Mouse (Mus musculus): ENCODE results near the gene Ctsh. TPM values are rescaled to one million over a fixed set of nuclear protein-coding genes. Genes with fewer than 3 reads are reported as not detected.
A peak's percentile ranks its signal among the peaks of the same experiment; 100 is the strongest.

The Ctsh gene
- polyA plus RNA-seq (2012; rRNA removed): 95.5 and 151 TPM in 2 replicates

GRCm38 (mm10) chr9:90053852-90054251 is at the start of gene Ctsh:
Ctsh (plus strand) TSS chr9:90054152.
- DNase-seq: no peak
- peak within 1 kb of the TSS; percentile 76 for H3K4me3 ChIP-seq (replicated peaks; ENCODE audit: extremely low read depth, low read depth, low read length)
- H3K4me1 ChIP-seq (ENCODE audit: control insufficient read depth, insufficient read depth, low read length): no peaks in the 10 kb centered on the region
- 67% methylated on average over 2 of the region's 2 CpGs for WGBS
- TF ChIP-seq CTCF (IDR thresholded peaks at IDR 0.05; ENCODE audit: insufficient read depth, low read length) (no peak), POLR2A (IDR thresholded peaks at IDR 0.05; ENCODE audit: borderline replicate concordance, extremely low read depth, low read depth, low read length) (no peak)

GRCm38 (mm10) chr9:90006432-90006831 is 47.5 kb upstream of the Ctsh start:
- Histone ChIP-seq H3K4me1 (ENCODE audit: control insufficient read depth, insufficient read depth, low read length) (no peaks in the 10 kb centered on the region; the same call in 1 of the 2 replicates), H3K4me3 (replicated peaks; ENCODE audit: extremely low read depth, low read depth, low read length) (no peak overlapping the region)
- WGBS: 70% methylated on average over 3 of the region's 3 CpGs
- no peak for DNase-seq
- TF ChIP-seq POLR2A (IDR thresholded peaks at IDR 0.05; ENCODE audit: borderline replicate concordance, extremely low read depth, low read depth, low read length): no peak
- TF ChIP-seq CTCF (IDR thresholded peaks at IDR 0.05; ENCODE audit: insufficient read depth, low read length): no peak

- Histone ChIP-seq H3K4me3 (replicated peaks; ENCODE audit: extremely low read depth, low read depth, low read length) (no peak overlapping the region), H3K4me1 (ENCODE audit: control insufficient read depth, insufficient read depth, low read length) (no peaks in the 10 kb centered on the region; the same call in 1 of the 2 replicates)
- 32% methylated on average over 2 of the region's 2 CpGs for WGBS
- no peak for TF ChIP-seq CTCF (IDR thresholded peaks at IDR 0.05; ENCODE audit: insufficient read depth, low read length)
- TF ChIP-seq POLR2A (IDR thresholded peaks at IDR 0.05; ENCODE audit: borderline replicate concordance, extremely low read depth, low read depth, low read length): no peak
- peak; percentile 31 for DNase-seq
These were observed 46.9 kb upstream of the Ctsh start for GRCm38 (mm10) chr9:90007094-90007493.

- TF ChIP-seq CTCF (IDR thresholded peaks at IDR 0.05; ENCODE audit: insufficient read depth, low read length): no peak
- TF ChIP-seq POLR2A (IDR thresholded peaks at IDR 0.05; ENCODE audit: borderline replicate concordance, extremely low read depth, low read depth, low read length): peak; percentile 10; the same call in 1 of the 2 replicates
- WGBS: 58% methylated on average over 6 of the region's 6 CpGs
- Histone ChIP-seq H3K4me1 (ENCODE audit: control insufficient read depth, insufficient read depth, low read length) (no peaks in the 10 kb centered on the region; the same call in 1 of the 2 replicates), H3K4me3 (replicated peaks; ENCODE audit: extremely low read depth, low read depth, low read length) (no peak overlapping the region)
- peak; percentile 66 for DNase-seq
These were observed 45.8 kb upstream of the Ctsh start for GRCm38 (mm10) chr9:90008138-90008537.

- WGBS: 42% methylated on average over 2 of the region's 2 CpGs
- Histone ChIP-seq H3K4me1 (ENCODE audit: control insufficient read depth, insufficient read depth, low read length) (no peaks in the 10 kb centered on the region), H3K4me3 (replicated peaks; ENCODE audit: extremely low read depth, low read depth, low read length) (no peak overlapping the region)
- no peak for TF ChIP-seq CTCF (IDR thresholded peaks at IDR 0.05; ENCODE audit: insufficient read depth, low read length)
- no peak for TF ChIP-seq POLR2A (IDR thresholded peaks at IDR 0.05; ENCODE audit: borderline replicate concordance, extremely low read depth, low read depth, low read length)
- DNase-seq: no peak
These were observed 42.1 kb upstream of the Ctsh start for GRCm38 (mm10) chr9:90011849-90012248.

GRCm38 (mm10) chr9:90014649-90015048 is 39.3 kb upstream of the Ctsh start:
- no peak overlapping the region for H3K4me3 ChIP-seq (replicated peaks; ENCODE audit: extremely low read depth, low read depth, low read length)
- H3K4me1 ChIP-seq (ENCODE audit: control insufficient read depth, insufficient read depth, low read length): no peaks in the 10 kb centered on the region
- 79% methylated on average over 3 of the region's 3 CpGs for WGBS
- no peak for DNase-seq
- no peak for TF ChIP-seq POLR2A (IDR thresholded peaks at IDR 0.05; ENCODE audit: borderline replicate concordance, extremely low read depth, low read depth, low read length)
- TF ChIP-seq CTCF (IDR thresholded peaks at IDR 0.05; ENCODE audit: insufficient read depth, low read length): no peak

GRCm38 (mm10) chr9:90016204-90016603 is 37.7 kb upstream of the Ctsh start:
- no peak for TF ChIP-seq CTCF (IDR thresholded peaks at IDR 0.05; ENCODE audit: insufficient read depth, low read length)
- no peak for TF ChIP-seq POLR2A (IDR thresholded peaks at IDR 0.05; ENCODE audit: borderline replicate concordance, extremely low read depth, low read depth, low read length)
- DNase-seq: no peak
- H3K4me3 ChIP-seq (replicated peaks; ENCODE audit: extremely low read depth, low read depth, low read length): no peak overlapping the region
- H3K4me1 ChIP-seq (ENCODE audit: control insufficient read depth, insufficient read depth, low read length): no peaks in the 10 kb centered on the region
- 75% methylated on average over 6 of the region's 6 CpGs for WGBS

- no peak for DNase-seq
- 48% methylated on average over 6 of the region's 6 CpGs for WGBS
- TF ChIP-seq CTCF (IDR thresholded peaks at IDR 0.05; ENCODE audit: insufficient read depth, low read length): no peak
- no peak for TF ChIP-seq POLR2A (IDR thresholded peaks at IDR 0.05; ENCODE audit: borderline replicate concordance, extremely low read depth, low read depth, low read length)
- no peak overlapping the region for H3K4me3 ChIP-seq (replicated peaks; ENCODE audit: extremely low read depth, low read depth, low read length)
- no peaks in the 10 kb centered on the region for H3K4me1 ChIP-seq (ENCODE audit: control insufficient read depth, insufficient read depth, low read length)
These were observed 33.1 kb upstream of the Ctsh start for GRCm38 (mm10) chr9:90020866-90021265.

GRCm38 (mm10) chr9:90021442-90021841 is 32.5 kb upstream of the Ctsh start:
- DNase-seq: no peak
- TF ChIP-seq CTCF (IDR thresholded peaks at IDR 0.05; ENCODE audit: insufficient read depth, low read length) (no peak), POLR2A (IDR thresholded peaks at IDR 0.05; ENCODE audit: borderline replicate concordance, extremely low read depth, low read depth, low read length) (no peak)
- Histone ChIP-seq H3K4me3 (replicated peaks; ENCODE audit: extremely low read depth, low read depth, low read length) (no peak overlapping the region), H3K4me1 (ENCODE audit: control insufficient read depth, insufficient read depth, low read length) (no peaks in the 10 kb centered on the region)
- WGBS: 84% methylated on average over 4 of the region's 4 CpGs

GRCm38 (mm10) chr9:90027709-90028108 is 26.2 kb upstream of the Ctsh start:
- no peaks in the 10 kb centered on the region for H3K4me1 ChIP-seq (ENCODE audit: control insufficient read depth, insufficient read depth, low read length)
- no peak for DNase-seq
- peak; percentile 32; the same call in 1 of the 2 replicates for TF ChIP-seq CTCF (IDR thresholded peaks at IDR 0.05; ENCODE audit: insufficient read depth, low read length)
- TF ChIP-seq POLR2A (IDR thresholded peaks at IDR 0.05; ENCODE audit: borderline replicate concordance, extremely low read depth, low read depth, low read length): no peak
- H3K4me3 ChIP-seq (replicated peaks; ENCODE audit: extremely low read depth, low read depth, low read length): no peak overlapping the region
- WGBS: 89% methylated on average over 6 of the region's 6 CpGs

Data from lung, adult 2 months (tissue).